ENCODE assay signal across 8 mouse cellular contexts in the genomic region with DNA sequence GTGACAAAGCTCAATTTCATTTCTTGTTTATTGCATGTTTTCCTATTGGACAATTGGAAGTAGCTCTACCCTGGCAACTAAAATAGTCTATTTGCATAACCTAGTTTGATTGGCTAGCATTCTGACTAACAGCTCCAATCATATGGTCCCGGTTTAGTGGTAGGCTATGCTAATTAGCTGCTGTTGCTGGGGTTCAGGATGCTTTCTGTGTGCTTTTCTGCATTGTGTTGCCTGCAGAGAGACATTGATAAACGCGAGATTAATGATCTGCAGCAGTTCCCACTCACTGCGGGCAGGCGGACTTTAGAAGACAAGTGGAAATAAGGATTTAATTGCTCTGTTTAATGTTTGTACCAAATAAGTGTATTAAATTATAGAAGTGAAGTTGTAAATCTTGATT.
DNase-seq lines count a peak whose midpoint lies in the region; ATAC-seq lines count a peak whose summit lies in the region.

No protein-coding gene starts in this region.

- H3K9me3 ChIP-seq in embryonic facial prominence, embryonic 15.5 days (replicated peaks) = no peaks in the 10 kb centered on the region
- H3K9me3 ChIP-seq in hindbrain, embryonic 12.5 days (replicated peaks) = no peaks in the 10 kb centered on the region

- ATAC-seq in embryonic facial prominence, embryonic 15.5 days (ENCODE audit: insufficient number of reproducible peaks, low FRiP score, low TSS enrichment, low read depth) = peak; percentile 92
- peak; percentile 95 for ATAC-seq in hindbrain, embryonic 12.5 days (ENCODE audit: low FRiP score)
- ATAC-seq in megakaryocyte-erythroid progenitor cell, adult 5-6 weeks (replicated peaks; ENCODE audit: low FRiP score, low TSS enrichment, poor library complexity, severe bottlenecking) = peak; percentile 99

- 12% methylated on average over 5 of the region's 5 CpGs for WGBS in embryonic facial prominence, embryonic 15.5 days
- 14% methylated on average over 5 of the region's 5 CpGs for WGBS in hindbrain, embryonic 12.5 days

- H3K4me2 ChIP-seq in embryonic facial prominence, embryonic 15.5 days (replicated peaks) = 0 out of 2 replicates have a peak overlapping the region, but pooled peaks have one; percentile 19
- H3K4me2 ChIP-seq in hindbrain, embryonic 12.5 days (replicated peaks) = no peak overlapping the region

- H3K4me3 ChIP-seq in embryonic facial prominence, embryonic 15.5 days (replicated peaks) = no peak overlapping the region
- H3K4me3 ChIP-seq in hindbrain, embryonic 12.5 days = no peak overlapping the region

- no peaks in the 10 kb centered on the region for H3K36me3 ChIP-seq in embryonic facial prominence, embryonic 15.5 days
- no peaks in the 10 kb centered on the region for H3K36me3 ChIP-seq in hindbrain, embryonic 12.5 days

- H3K27ac ChIP-seq in embryonic facial prominence, embryonic 15.5 days (replicated peaks) = 0 out of 2 replicates have a peak overlapping the region, but pooled peaks have one; percentile 51
- no peak overlapping the region for H3K27ac ChIP-seq in hindbrain, embryonic 12.5 days

- H3K4me1 ChIP-seq in embryonic facial prominence, embryonic 15.5 days = 0 out of 2 replicates have a peak, but pooled peaks cover 18% of the 10 kb centered on the region
- peaks cover 29% of the 10 kb centered on the region for H3K4me1 ChIP-seq in hindbrain, embryonic 12.5 days

- no peak overlapping the region for H3K9ac ChIP-seq in embryonic facial prominence, embryonic 15.5 days
- no peak overlapping the region for H3K9ac ChIP-seq in hindbrain, embryonic 12.5 days

- DNase-seq in adrenal gland, adult 2 months = peak; percentile 73
- no peak for DNase-seq in adrenal gland, postnatal 25 days
- peak; percentile 37 to 55 for DNase-seq in adrenal gland, postnatal 36 days
- peak; percentile 53 to 68 for DNase-seq in layer of hippocampus, adult 8-10 months (ENCODE audit: low spot score in 2 of 2)
- DNase-seq in telencephalon, adult 2 months (ENCODE audit: low read depth, low spot score) = peak; percentile 80

- no peaks in the 10 kb centered on the region for H3K27me3 ChIP-seq in embryonic facial prominence, embryonic 15.5 days
- H3K27me3 ChIP-seq in hindbrain, embryonic 12.5 days = no peaks in the 10 kb centered on the region
